Mouse (Mus musculus): ENCODE measurements at regions not wholly inside any gene's neighbourhood (a gene's known extent, or its start where the extent isn't known, plus 50 kb on each side); places are given as distances from the start of the nearest gene placed in this dataset.

- H3K4me1 ChIP-seq (ENCODE audit: insufficient read depth), result no peaks in the 10 kb centered on the region
- 40% methylated on average over 13 of the region's 13 CpGs for WGBS
- H3K27me3 ChIP-seq (ENCODE audit: insufficient read depth, low read length), result no peaks in the 10 kb centered on the region
- no peak for ATAC-seq
- H3K27ac ChIP-seq (ENCODE audit: low read depth, low read length), result no peak overlapping the region
- H3K4me3 ChIP-seq (ENCODE audit: low read depth, low read length), result no peak overlapping the region
- no peaks in the 10 kb centered on the region for H3K9me3 ChIP-seq (ENCODE audit: low read length)
- H3K4me2 ChIP-seq (ENCODE audit: low read depth), result no peak overlapping the region
- no peak overlapping the region for H3K9ac ChIP-seq
- H3K36me3 ChIP-seq (ENCODE audit: insufficient read depth), result no peaks in the 10 kb centered on the region
- TF ChIP-seq CTCF (IDR thresholded peaks at IDR 0.05; ENCODE audit: low read depth), result no peak
- no peak for DNase-seq
These were observed 116.9 kb upstream of the Haao start for GRCm38 (mm10) chr17:83964454-83965211.

- no peaks in the 10 kb centered on the region for H3K9me3 ChIP-seq (ENCODE audit: low read length)
- no peak for TF ChIP-seq CTCF (IDR thresholded peaks at IDR 0.05; ENCODE audit: low read depth)
- H3K4me2 ChIP-seq (ENCODE audit: low read depth), result no peak overlapping the region
- 83% methylated on average over 8 of the region's 8 CpGs for WGBS
- H3K4me3 ChIP-seq (ENCODE audit: low read depth, low read length), result no peak overlapping the region
- H3K27me3 ChIP-seq (ENCODE audit: insufficient read depth, low read length), result no peaks in the 10 kb centered on the region
- DNase-seq, result no peak
- H3K4me1 ChIP-seq (ENCODE audit: insufficient read depth), result no peaks in the 10 kb centered on the region
- no peak for ATAC-seq
- no peak overlapping the region for H3K9ac ChIP-seq
- H3K36me3 ChIP-seq (ENCODE audit: insufficient read depth), result no peaks in the 10 kb centered on the region
- no peak overlapping the region for H3K27ac ChIP-seq (ENCODE audit: low read depth, low read length)
These were observed 115.8 kb upstream of the Haao start for GRCm38 (mm10) chr17:83963561-83963960.

GRCm38 (mm10) chr17:83962841-83963240, 115.1 kb upstream of the Haao start:
- DNase-seq, result no peak
- Histone ChIP-seq H3K27ac (ENCODE audit: low read depth, low read length) (no peak overlapping the region), H3K36me3 (ENCODE audit: insufficient read depth) (no peaks in the 10 kb centered on the region), H3K9me3 (ENCODE audit: low read length) (no peaks in the 10 kb centered on the region), H3K9ac (no peak overlapping the region), H3K4me1 (ENCODE audit: insufficient read depth) (no peaks in the 10 kb centered on the region), H3K27me3 (ENCODE audit: insufficient read depth, low read length) (no peaks in the 10 kb centered on the region), H3K4me3 (ENCODE audit: low read depth, low read length) (no peak overlapping the region), H3K4me2 (ENCODE audit: low read depth) (no peak overlapping the region)
- TF ChIP-seq CTCF (IDR thresholded peaks at IDR 0.05; ENCODE audit: low read depth), result no peak
- ATAC-seq, result no peak
- WGBS, result 42% methylated on average over 4 of the region's 4 CpGs

DNA sequence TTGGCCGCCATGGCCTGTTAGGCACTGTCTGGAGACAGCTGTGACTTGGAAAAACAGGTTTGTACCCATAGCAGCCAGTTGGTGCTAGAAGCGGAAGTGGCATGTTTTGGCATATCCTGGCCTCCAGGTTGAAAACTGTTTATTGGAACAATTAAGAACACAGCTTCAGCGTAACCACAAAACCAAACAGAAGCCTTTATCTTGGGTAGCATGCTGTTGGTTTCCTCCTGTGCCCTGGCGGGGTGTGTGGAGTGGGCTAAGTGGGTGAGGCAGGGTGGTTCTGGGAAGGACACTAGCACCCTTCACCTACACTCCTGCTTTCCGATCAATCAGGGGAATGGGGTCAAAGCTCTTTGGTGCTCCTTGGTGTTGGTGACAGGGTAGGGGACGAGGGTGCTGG, 114.4 kb upstream of the Haao start:
- no peak for TF ChIP-seq CTCF (IDR thresholded peaks at IDR 0.05; ENCODE audit: low read depth)
- no peaks in the 10 kb centered on the region for H3K36me3 ChIP-seq (ENCODE audit: insufficient read depth)
- H3K4me1 ChIP-seq (ENCODE audit: insufficient read depth), result no peaks in the 10 kb centered on the region
- no peak overlapping the region for H3K4me3 ChIP-seq (ENCODE audit: low read depth, low read length)
- no peak overlapping the region for H3K9ac ChIP-seq
- no peak overlapping the region for H3K27ac ChIP-seq (ENCODE audit: low read depth, low read length)
- H3K9me3 ChIP-seq (ENCODE audit: low read length), result no peaks in the 10 kb centered on the region
- H3K27me3 ChIP-seq (ENCODE audit: insufficient read depth, low read length), result no peaks in the 10 kb centered on the region
- 93% methylated on average over 6 of the region's 6 CpGs for WGBS
- H3K4me2 ChIP-seq (ENCODE audit: low read depth), result no peak overlapping the region
- ATAC-seq (no peak), DNase-seq (no peak)

DNA sequence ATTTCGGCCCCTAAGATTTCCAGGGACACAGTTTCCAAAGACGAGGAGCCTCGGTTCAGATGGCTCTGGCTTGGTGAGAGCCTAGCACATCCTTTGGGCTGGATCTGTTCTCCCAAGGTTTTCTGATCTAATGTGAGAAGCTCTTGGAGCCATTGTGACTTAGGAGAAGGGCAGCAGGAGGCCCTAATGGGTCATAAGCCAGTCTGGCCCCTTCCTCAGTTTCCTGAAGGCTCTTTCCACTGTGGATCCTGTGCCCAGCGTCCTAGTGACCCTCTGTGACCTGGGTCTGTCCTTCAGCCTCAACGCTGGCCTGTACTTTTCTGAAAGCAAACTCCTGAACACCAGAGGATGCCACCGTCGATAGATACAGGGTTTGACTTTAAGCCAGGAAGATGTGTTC, 113.1 kb upstream of the Haao start:
- H3K9ac ChIP-seq, result no peak overlapping the region
- DNase-seq, result no peak
- no peaks in the 10 kb centered on the region for H3K27me3 ChIP-seq (ENCODE audit: insufficient read depth, low read length)
- TF ChIP-seq CTCF (IDR thresholded peaks at IDR 0.05; ENCODE audit: low read depth), result no peak
- H3K9me3 ChIP-seq (ENCODE audit: low read length), result no peaks in the 10 kb centered on the region
- H3K4me3 ChIP-seq (ENCODE audit: low read depth, low read length), result no peak overlapping the region
- WGBS, result 86% methylated on average over 7 of the region's 7 CpGs
- H3K36me3 ChIP-seq (ENCODE audit: insufficient read depth), result no peaks in the 10 kb centered on the region
- no peak overlapping the region for H3K4me2 ChIP-seq (ENCODE audit: low read depth)
- no peak for ATAC-seq
- H3K27ac ChIP-seq (ENCODE audit: low read depth, low read length), result no peak overlapping the region
- no peaks in the 10 kb centered on the region for H3K4me1 ChIP-seq (ENCODE audit: insufficient read depth)

GRCm38 (mm10) chr17:83960158-83960557, 112.4 kb upstream of the Haao start:
- H3K9me3 ChIP-seq (ENCODE audit: low read length), result no peaks in the 10 kb centered on the region
- no peak overlapping the region for H3K9ac ChIP-seq
- H3K36me3 ChIP-seq (ENCODE audit: insufficient read depth), result no peaks in the 10 kb centered on the region
- no peak for ATAC-seq
- TF ChIP-seq CTCF (IDR thresholded peaks at IDR 0.05; ENCODE audit: low read depth), result no peak
- H3K4me3 ChIP-seq (ENCODE audit: low read depth, low read length), result no peak overlapping the region
- no peak for DNase-seq
- H3K27ac ChIP-seq (ENCODE audit: low read depth, low read length), result no peak overlapping the region
- no peak overlapping the region for H3K4me2 ChIP-seq (ENCODE audit: low read depth)
- H3K4me1 ChIP-seq (ENCODE audit: insufficient read depth), result no peaks in the 10 kb centered on the region
- 64% methylated on average over 3 of the region's 3 CpGs for WGBS
- no peaks in the 10 kb centered on the region for H3K27me3 ChIP-seq (ENCODE audit: insufficient read depth, low read length)

DNA sequence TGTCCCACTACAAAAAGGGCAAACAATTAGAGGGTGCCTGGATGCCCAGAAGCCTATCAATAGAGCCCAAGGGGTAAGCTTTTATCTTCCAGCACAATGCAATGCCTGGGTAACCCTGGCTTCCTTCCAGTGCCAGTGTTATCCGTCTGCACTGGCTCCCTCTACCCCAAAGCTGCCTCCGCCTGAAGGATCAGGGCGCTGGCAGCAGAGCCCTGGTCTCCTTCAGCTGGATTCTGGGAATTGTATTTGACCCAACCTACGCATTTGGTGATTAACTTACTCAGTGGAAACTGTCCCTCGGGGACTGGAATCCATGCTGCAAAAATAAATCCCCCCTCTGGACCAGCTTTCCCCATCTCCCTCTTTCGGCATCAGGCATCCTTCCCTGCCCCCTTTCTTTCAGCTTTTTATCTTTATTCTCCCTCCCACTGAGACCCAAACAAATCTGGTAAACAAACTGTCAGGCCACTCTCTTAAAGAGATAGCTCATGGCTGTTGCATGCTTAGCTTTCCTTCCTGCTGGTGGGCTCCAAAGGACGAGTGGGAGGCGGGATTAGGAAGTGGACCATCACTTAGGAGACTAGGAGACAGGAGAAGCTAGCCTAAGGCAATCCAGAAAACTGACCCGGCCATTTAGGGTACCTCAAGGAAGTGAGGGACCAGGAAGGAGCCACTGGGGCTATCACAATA, 111.5 kb upstream of the Haao start:
- H3K9ac ChIP-seq, result no peak overlapping the region
- DNase-seq, result no peak
- TF ChIP-seq CTCF (IDR thresholded peaks at IDR 0.05; ENCODE audit: low read depth), result no peak
- no peak overlapping the region for H3K4me3 ChIP-seq (ENCODE audit: low read depth, low read length)
- ATAC-seq, result no peak
- H3K36me3 ChIP-seq (ENCODE audit: insufficient read depth), result no peaks in the 10 kb centered on the region
- no peaks in the 10 kb centered on the region for H3K9me3 ChIP-seq (ENCODE audit: low read length)
- H3K4me1 ChIP-seq (ENCODE audit: insufficient read depth), result peaks cover 6% of the 10 kb centered on the region
- no peak overlapping the region for H3K4me2 ChIP-seq (ENCODE audit: low read depth)
- no peaks in the 10 kb centered on the region for H3K27me3 ChIP-seq (ENCODE audit: insufficient read depth, low read length)
- WGBS, result 25% methylated on average over 9 of the region's 9 CpGs
- no peak overlapping the region for H3K27ac ChIP-seq (ENCODE audit: low read depth, low read length)

Measured in forebrain, postnatal 0 days (tissue).